Mouse (Mus musculus): ENCODE measurements at regions not wholly inside any gene's neighbourhood (a gene's known extent, or its start where the extent isn't known, plus 50 kb on each side); places are given as distances from the start of the nearest gene placed in this dataset.
"Not testable (repeated sequence)": the region's sequence is repeated elsewhere in the genome, so short reads cannot be mapped to it uniquely, and the experiment has no call there.

GRCm38 (mm10) chr12:113333399-113333798 is 147.7 kb downstream of the Tmem121 start:
- DNase-seq (ENCODE audit: low read depth, low spot score), result no peak

- not testable (repeated sequence) for DNase-seq (ENCODE audit: low read depth, low spot score)
Observed at GRCm38 (mm10) chr12:113333853-113334252, 148.1 kb downstream of the Tmem121 start.

- no peak for DNase-seq (ENCODE audit: low read depth, low spot score)
Observed at GRCm38 (mm10) chr12:113337271-113337670, 151.5 kb downstream of the Tmem121 start.

GRCm38 (mm10) chr12:113338891-113339290 is 150.4 kb upstream of the Adam6b start:
- no peak for DNase-seq (ENCODE audit: low read depth, low spot score)

- no peak for DNase-seq (ENCODE audit: low read depth, low spot score)
Observed at GRCm38 (mm10) chr12:113341046-113341445, 148.3 kb upstream of the Adam6b start.

GRCm38 (mm10) chr12:113355132-113355531 is 134.2 kb upstream of the Adam6b start:
- DNase-seq (ENCODE audit: low read depth, low spot score), result peak; percentile 35

- DNase-seq (ENCODE audit: low read depth, low spot score), result no peak
Observed at GRCm38 (mm10) chr12:113358077-113358476, 131.2 kb upstream of the Adam6b start.

GRCm38 (mm10) chr12:113360032-113360431 is 129.3 kb upstream of the Adam6b start:
- no peak for DNase-seq (ENCODE audit: low read depth, low spot score)

GRCm38 (mm10) chr12:113362409-113363038 is 126.8 kb upstream of the Adam6b start:
- DNase-seq (ENCODE audit: low read depth, low spot score), result no peak

- no peak for DNase-seq (ENCODE audit: low read depth, low spot score)
Observed at GRCm38 (mm10) chr12:113364023-113364422, 125.3 kb upstream of the Adam6b start.

- DNase-seq (ENCODE audit: low read depth, low spot score), result no peak
Observed at GRCm38 (mm10) chr12:113364437-113364836, 124.9 kb upstream of the Adam6b start.

- DNase-seq (ENCODE audit: low read depth, low spot score), result no peak
Observed at GRCm38 (mm10) chr12:113365783-113366182, 123.5 kb upstream of the Adam6b start.

GRCm38 (mm10) chr12:113366394-113366793 is 122.9 kb upstream of the Adam6b start:
- no peak for DNase-seq (ENCODE audit: low read depth, low spot score)

- DNase-seq (ENCODE audit: low read depth, low spot score), result no peak
Observed at GRCm38 (mm10) chr12:113401578-113402113, 87.7 kb upstream of the Adam6b start.

- no peak for DNase-seq (ENCODE audit: low read depth, low spot score)
Observed at GRCm38 (mm10) chr12:113402823-113403222, 86.5 kb upstream of the Adam6b start.

- no peak for DNase-seq (ENCODE audit: low read depth, low spot score)
Observed at GRCm38 (mm10) chr12:113411113-113411512, 78.2 kb upstream of the Adam6b start.

GRCm38 (mm10) chr12:113413996-113414395 is 75.3 kb upstream of the Adam6b start:
- DNase-seq (ENCODE audit: low read depth, low spot score), result no peak

- DNase-seq (ENCODE audit: low read depth, low spot score), result no peak
Observed at GRCm38 (mm10) chr12:113417521-113417920, 71.8 kb upstream of the Adam6b start.

- no peak for DNase-seq (ENCODE audit: low read depth, low spot score)
Observed at GRCm38 (mm10) chr12:113418731-113419402, 70.4 kb upstream of the Adam6b start.

- DNase-seq (ENCODE audit: low read depth, low spot score), result no peak
Observed at GRCm38 (mm10) chr12:113420721-113421305, 68.5 kb upstream of the Adam6b start.

GRCm38 (mm10) chr12:113421716-113422595 is 67.4 kb upstream of the Adam6b start:
- DNase-seq (ENCODE audit: low read depth, low spot score), result no peak

All from mesoderm, embryonic 11.5 days (tissue).